ENCODE assay signal across 10 mouse cellular contexts in genomic region chr9:90408789-90409188, GRCm38 (mm10).
A peak's percentile ranks its signal among the peaks of the same experiment; 100 is the strongest.
DNase-seq lines count a peak whose midpoint lies in the region; ATAC-seq and TF ChIP-seq lines count a peak whose summit lies in the region.
"Had no signal": no experiment of that assay in that cellular context is flagged by ENCODE, and none has a peak within 500 bp of the region (broad histone marks: within the 10 kb centered on the region; RNA-seq: fewer than 3 reads in every experiment).

No protein-coding gene starts in this region.

- no peak for DNase-seq in layer of hippocampus, adult 2 months (ENCODE audit: low spot score in 2 of 2)
- DNase-seq in layer of hippocampus, adult 9-11 months, result no peak
- peak; percentile 56 for DNase-seq in 416B (ENCODE audit: low read depth)
- peak; percentile 57 for DNase-seq in CD4-positive, CD25-positive, alpha-beta regulatory T cell, adult 2 months (ENCODE audit: low read depth, low spot score)
- DNase-seq in ovary, postnatal 10 days (ENCODE audit: low spot score), result no peak
- no peak for DNase-seq in frontal cortex, postnatal 25 days (ENCODE audit: low spot score in 2 of 2)
- DNase-seq: adrenal gland, postnatal 14 days; embryo, embryonic 11 days had no signal

- no peak overlapping the region for H3K27ac ChIP-seq in layer of hippocampus, adult 2 months

- TF ChIP-seq CTCF in layer of hippocampus, adult 2 months (conservative IDR thresholded peaks at IDR 0.05), result peak; percentile 60

- H3K4me3 ChIP-seq in layer of hippocampus, adult 2 months, result no peak overlapping the region
- H3K4me3 ChIP-seq: erythroblast, embryonic 14.5 days had no signal

- ATAC-seq in hematopoietic stem cell, adult 5-6 weeks (replicated peaks in 1 of 2; ENCODE audit: insufficient read depth in 1 of 2, low FRiP score in 2 of 2, low TSS enrichment in 1 of 2, low read depth in 1 of 2, poor library complexity in 2 of 2, severe bottlenecking in 2 of 2), result peak; percentile 59 to 64; a peak in 3 of 4 replicates

Comparison
In these comparisons a context has a peak if more than half of its experiments do, and no peak if none do; other contexts are left out.
1. DNase-seq: peak in 416B (single experiment) and CD4-positive, CD25-positive, alpha-beta regulatory T cell, adult 2 months (single experiment); none in layer of hippocampus, adult 2 months (0 of 2), layer of hippocampus, adult 9-11 months (single experiment), ovary, postnatal 10 days (single experiment) and frontal cortex, postnatal 25 days (0 of 2).